Mouse (Mus musculus): Measurements from ENCODE around the gene Capza2.

Capza2 gene

DNA sequence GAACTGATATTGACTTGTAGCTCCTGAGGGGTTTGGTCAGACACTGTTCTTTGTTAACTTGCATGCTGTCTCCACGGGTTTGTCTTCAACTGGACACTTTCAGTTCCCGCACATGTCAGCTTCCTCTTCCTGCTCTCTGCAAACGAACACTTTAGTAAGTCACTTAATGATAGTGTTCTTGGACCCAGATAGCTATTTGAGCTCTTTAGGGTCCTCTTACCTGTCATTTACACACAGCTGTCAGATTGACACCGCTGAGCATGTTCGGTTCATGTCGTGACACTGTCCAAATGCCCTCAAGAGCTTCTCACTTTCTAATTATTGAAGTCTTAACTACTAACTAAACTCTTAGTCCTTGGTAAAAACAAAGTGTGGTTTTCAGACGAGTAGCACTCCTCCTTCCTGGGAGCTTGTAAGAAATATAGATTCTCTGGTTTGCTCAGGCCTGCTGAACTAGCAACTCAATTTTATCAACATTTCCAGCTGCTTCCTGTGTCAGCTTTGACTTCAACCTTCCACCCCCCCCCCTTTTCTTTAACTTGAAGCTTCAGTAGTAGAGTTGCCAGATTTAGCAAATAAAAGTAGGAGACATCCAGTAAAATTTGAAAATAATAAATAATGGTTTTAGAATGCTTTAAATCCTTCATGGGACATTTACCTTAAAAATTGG lies at the start of gene Capza2:
Gene Capza2, plus strand, starts transcription at position 620 of the 670 bp plus-strand sequence.
- DNase-seq (ENCODE audit: low read depth, low spot score), result no peak

- peak; percentile 32 for DNase-seq (ENCODE audit: low read depth, low spot score)
Measured at GRCm38 (mm10) chr6:17589049-17589952, 46.7 kb upstream of the Capza2 start.

- DNase-seq (ENCODE audit: low read depth, low spot score), result no peak
Measured at GRCm38 (mm10) chr6:17589953-17590627, 45.9 kb upstream of the Capza2 start.

DNA sequence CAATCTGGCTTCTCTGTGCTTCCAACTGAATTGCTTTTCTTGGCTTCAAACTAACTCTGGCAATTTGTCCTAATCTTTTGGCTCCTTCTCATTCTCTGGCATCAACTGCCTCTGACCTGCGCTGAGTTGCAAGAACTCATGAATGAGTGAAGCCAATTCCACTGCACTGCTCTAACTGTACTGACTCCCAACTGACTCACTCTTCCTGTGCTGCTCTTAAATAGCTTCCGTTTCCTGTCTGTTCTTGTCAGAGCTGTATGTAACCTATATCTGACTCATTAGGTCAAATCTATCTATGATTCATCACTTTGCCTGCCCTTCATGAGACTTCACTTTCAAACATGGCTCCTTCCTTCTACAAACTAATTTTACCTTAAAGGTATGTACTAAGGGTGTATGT lies 42.1 kb upstream of the Capza2 start:
- DNase-seq (ENCODE audit: low read depth, low spot score), result no peak

DNA sequence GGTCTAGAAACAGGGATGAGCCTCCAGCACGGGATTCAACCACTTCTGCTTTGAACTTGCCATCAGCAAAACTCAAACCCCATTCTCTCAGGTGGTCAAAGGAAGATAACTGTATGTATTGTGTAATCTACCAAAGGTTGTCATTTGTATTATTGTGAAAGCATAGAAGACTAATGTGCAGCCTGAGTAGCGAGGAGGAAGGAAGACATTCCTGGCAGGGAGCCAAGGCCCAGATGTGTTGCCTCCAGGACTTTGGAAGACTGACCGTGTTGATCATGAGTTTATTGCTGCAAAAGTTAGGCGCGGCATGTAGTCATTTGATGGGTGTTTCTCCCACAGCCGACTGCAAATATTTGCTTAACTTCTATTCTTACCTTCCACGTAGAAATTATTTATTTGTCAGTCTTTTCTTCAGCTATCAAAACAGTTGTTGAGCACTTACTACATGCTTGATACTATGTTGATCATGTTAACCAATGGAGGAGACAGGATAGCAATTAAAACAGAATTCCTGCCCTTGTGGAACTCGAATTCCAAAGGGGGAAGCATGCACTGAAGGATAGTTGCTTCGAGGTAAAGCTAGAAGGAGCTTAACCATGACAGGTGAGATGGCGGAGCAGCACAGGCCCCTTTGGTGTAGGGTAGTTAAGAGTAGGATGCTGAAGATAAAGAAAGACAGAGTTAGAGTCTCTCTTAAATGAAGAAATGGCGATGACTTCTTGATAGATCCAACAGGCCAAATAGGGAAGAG lies 40.1 kb upstream of the Capza2 start:
- DNase-seq (ENCODE audit: low read depth, low spot score), result no peak

DNA sequence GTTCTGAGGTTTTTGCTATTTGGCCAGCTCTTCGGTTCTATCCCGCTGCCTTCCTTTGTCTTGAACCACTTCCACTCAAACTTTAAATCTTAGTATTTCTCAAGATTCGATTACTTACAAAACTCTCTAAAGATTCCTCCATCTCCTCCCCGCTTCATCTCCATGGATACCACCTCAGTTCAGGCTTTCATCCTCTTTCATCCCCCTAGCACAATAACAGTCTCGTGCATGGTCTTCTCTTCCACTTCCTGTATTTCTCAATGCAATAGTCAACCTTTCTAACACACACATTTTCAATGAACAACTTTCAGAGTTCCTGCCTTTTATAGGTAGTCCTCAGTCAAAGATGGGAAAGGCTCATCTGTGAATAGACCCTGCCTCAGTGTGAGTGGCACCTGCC lies 36.7 kb upstream of the Capza2 start:
- no peak for DNase-seq (ENCODE audit: low read depth, low spot score)

GRCm38 (mm10) chr6:17601526-17601925 lies 34.5 kb upstream of the Capza2 start:
- DNase-seq (ENCODE audit: low read depth, low spot score), result no peak

DNA sequence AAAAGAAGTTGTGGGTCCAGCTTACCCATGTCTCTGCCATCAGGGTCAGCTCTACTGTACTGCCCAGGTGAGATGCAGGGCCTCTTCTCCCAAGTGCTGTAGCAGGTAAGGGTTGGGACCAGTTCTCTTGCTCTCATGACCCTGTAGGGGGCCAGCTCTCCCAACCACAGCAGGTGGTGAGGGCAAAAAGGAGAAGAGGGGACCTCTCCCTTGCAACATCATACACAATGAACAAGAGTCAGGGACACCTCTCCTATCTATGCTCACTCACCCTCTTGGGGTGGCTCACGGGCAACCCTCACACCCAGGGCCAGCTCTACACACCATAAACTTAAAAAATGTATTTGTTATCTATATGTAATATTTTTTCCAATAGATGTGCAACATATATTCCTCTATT lies 29.1 kb upstream of the Capza2 start:
- no peak for DNase-seq (ENCODE audit: low read depth, low spot score)

DNA sequence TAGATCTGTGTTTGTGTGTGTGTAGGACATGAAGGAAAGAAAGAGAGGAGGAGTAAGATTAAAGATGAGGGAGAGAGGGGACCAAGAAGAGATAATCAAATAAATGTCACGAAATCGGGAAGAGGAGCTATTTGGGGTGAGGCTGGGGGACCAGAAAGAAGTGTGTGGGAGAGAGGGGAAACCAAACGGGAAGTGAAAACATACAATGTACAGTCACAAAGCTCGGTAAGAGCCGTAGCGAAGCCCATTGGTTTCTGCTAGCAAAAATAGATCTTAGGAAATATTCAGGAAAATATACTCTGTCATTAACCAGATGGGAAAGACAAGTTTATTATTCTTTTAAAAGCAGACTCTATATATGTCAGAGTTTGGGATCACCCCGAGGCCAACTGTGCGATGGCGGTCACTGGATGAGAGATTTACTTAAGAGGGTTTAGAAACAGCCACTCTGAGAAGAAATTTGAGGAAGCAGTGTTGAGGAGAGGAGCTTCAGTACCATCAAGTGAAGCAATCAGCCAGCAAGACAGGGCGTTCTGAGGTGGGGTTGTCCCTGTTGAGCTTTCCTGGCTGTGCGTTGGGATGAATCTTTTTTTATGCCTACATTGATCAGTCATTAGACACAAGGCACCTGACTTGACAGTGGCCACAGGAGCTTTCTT lies 24.6 kb upstream of the Capza2 start:
- no peak for DNase-seq (ENCODE audit: low read depth, low spot score)

- DNase-seq (ENCODE audit: low read depth, low spot score), result no peak
Measured at GRCm38 (mm10) chr6:17612652-17613051, 23.4 kb upstream of the Capza2 start.

- DNase-seq (ENCODE audit: low read depth, low spot score), result no peak
Measured at GRCm38 (mm10) chr6:17620823-17621222, 15.2 kb upstream of the Capza2 start.

DNA sequence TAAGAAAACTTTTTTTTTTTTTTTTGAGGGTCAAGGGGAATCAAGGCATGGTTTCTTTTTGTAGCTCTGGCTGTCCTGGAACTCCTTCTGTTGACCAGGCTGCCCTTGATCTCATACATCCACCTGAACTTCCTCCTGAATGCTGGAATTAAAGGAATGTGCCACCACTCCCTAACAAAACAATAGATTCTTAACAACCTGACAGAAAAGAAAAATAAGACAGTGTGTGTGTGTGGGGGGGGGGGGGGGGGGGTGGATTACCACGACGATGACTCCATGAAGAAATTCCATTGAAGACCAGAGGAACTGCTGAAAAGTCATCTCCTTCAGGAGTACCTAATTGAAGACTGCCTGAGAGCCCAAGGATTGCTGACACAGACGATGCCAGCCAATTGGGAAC lies 14.6 kb upstream of the Capza2 start:
- DNase-seq (ENCODE audit: low read depth, low spot score), result no peak

GRCm38 (mm10) chr6:17628701-17629455 lies 7.2 kb upstream of the Capza2 start:
- DNase-seq (ENCODE audit: low read depth, low spot score), result peak; percentile 66

- no peak for DNase-seq (ENCODE audit: low read depth, low spot score)
Measured at GRCm38 (mm10) chr6:17629756-17630155, 6.3 kb upstream of the Capza2 start.

DNA sequence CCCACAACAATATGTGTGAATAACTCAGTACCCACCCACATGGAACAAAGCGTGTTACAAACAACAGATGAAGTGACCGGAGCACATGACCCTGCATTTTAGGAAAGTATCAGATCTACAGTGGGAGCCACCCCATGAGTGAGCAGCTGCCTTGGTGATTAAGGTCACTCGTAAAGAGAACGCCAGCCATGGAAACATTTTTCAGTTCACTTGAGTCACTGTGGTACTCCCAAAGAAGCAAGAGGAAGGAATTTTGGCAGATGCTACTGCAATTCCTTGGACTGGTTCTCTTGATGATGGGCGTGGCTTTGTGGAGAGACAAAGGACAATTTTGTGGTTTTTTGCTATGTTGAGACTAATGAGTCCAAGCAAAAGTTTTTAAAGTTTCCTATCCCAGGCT lies 4.4 kb upstream of the Capza2 start:
- no peak for DNase-seq (ENCODE audit: low read depth, low spot score)

DNA sequence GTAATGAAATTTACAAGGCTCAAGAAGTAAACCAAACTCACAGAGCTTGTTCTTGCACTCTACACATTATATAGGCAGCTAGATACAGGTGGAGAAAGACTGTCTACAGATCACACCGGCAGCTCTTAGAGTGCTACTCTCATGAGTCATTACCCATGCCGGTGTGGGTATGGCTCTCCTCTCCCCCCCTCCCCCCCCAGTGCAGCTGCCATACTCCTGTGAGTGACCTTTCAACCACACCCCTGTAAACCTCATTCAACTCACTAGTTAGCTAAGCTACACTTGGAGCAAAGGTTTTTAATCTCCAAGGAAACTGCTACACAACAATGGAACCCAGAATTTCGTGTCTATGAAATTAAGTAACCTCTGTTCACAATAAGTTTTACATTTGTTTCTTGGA lies 2.2 kb upstream of the Capza2 start:
- DNase-seq (ENCODE audit: low read depth, low spot score), result no peak

DNA sequence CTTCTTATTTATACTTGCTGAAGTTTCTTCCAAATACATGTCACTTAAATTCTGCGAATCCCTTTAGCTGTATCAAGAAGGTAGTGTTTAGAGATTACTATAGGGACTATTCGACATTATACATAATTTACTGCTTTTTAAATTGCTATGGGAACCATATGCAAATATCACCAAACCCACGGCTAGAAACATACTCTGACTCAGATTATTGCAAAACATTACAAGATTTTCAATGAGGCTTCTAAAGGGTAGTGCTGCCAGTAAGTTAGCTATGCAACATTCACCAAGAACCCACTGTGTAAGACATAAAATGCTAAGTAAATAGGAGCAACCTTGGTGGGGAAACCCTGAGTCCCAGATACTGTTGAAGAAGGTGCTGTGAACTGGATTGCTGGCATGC lies 1.0 kb upstream of the Capza2 start:
- no peak for DNase-seq (ENCODE audit: low read depth, low spot score)

DNA sequence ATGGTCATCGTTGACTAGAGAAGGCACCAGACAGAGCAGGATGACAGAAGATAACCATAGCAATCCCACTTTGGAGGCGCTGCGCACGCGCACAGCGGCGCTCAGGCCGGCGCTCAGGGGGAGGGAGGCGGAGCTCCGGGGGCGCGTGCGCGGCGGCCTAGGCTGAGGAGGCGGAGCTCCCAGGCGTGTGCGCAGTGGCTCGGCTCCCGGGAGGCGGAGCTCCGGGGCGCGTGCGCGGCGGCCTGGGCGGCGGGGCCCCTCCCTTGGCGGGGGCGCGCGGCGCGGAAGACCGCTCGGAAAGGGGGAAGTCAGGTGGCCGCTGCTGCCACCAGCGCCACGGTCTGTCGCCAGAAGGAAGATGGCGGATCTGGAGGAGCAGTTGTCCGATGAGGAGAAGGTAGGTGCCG lies 733 bp downstream of the Capza2 start:
- peak; percentile 82 for DNase-seq (ENCODE audit: low read depth, low spot score)

- no peak for DNase-seq (ENCODE audit: low read depth, low spot score)
Measured at GRCm38 (mm10) chr6:17637205-17638203, 1.5 kb downstream of the Capza2 start.
